Mouse (Mus musculus) erythroblast, embryonic 14.5 days (primary cell): ENCODE results near the gene 9230104L09Rik. TPM values are rescaled to one million over a fixed set of nuclear protein-coding genes. Genes with fewer than 3 reads are reported as not detected.

Experiments used
- H3K27me3 ChIP-seq: 2 replicates; pipeline ENCODE4 v1.6.1; 2012; ENCODE audit warnings: inconsistent platforms; ENCODE audit not compliant: control insufficient read depth
- H3K36me3 ChIP-seq: 2 replicates; pipeline ENCODE4 v1.6.1; 2012; ENCODE audit warnings: mild to moderate bottlenecking, inconsistent platforms; ENCODE audit not compliant: control insufficient read depth
- H3K4me1 ChIP-seq: 2 replicates; pipeline ENCODE4 v1.6.1; 2012; ENCODE audit warnings: inconsistent platforms; ENCODE audit not compliant: control insufficient read depth
- H3K4me3 ChIP-seq: replicated peaks from 2 replicates; pipeline ENCODE3; 2012; ENCODE audit warnings: moderate library complexity, mild to moderate bottlenecking, inconsistent platforms
- H3K9me3 ChIP-seq: 2 replicates; pipeline ENCODE4 v1.6.1; 2012; ENCODE audit warnings: low read length, inconsistent platforms, mixed read lengths; ENCODE audit not compliant: control insufficient read depth
- GATA1 ChIP-seq: IDR thresholded peaks from 2 replicates; pipeline ENCODE4 v1.6.1; 2012; ENCODE audit warnings: low read length, inconsistent platforms, mixed read lengths
- TAL1 ChIP-seq: IDR thresholded peaks from 3 replicates; pipeline ENCODE4 v1.6.1; 2012; ENCODE audit warnings: low read length, inconsistent platforms, mixed read lengths
- polyA plus RNA-seq: library from polyadenylated mRNA; stranded (reverse); fragments of >175 nt; gene quantifications from 2 replicates; pipeline ENCODE4 v1.2.3, GENCODE M21; 2012

Gene 9230104L09Rik
- polyA plus RNA-seq, 1 experiment, result not detected

DNA sequence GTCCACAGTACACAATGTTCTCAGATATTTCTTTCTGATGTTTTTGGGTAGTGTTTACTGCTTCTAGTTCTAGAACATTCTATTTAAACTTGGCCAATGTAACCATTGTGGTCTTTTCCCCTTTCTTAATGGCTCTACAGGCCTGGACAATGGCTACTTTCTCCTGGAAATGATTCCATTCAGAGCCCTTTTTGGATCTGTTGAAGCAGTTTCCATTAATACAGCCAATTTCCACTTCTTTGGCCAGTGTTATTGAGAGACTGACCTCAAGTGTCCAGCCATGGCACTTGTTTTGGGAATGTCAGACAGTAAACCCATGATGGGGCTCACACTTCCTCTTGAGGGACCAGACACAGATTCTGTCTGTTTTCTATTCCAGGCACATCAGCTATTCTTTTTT is 3.1 kb downstream of the 9230104L09Rik start:
- Histone ChIP-seq H3K27me3 (no peaks in the 10 kb centered on the region), H3K4me3 (no peak overlapping the region)
- TF ChIP-seq GATA1 (no peak), TAL1 (no peak)

DNA sequence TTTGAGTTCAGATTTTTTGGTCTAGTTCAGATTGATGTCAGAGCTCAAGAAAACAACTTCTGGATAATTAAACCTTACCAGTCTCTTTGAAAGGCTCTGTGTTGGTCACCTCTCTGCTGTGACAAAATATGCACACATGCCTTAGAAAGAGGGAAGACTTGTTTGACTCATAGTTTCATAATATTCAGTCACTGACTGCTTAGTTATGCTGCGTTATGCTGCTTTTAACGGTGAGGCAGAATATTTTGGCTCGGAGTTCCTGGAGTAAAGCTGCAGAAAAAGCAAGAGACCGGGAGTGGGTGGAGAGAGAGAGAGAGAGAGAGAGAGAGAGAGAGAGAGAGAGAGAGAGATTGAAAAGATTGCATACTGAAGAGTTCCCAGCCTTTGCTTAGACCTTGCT is 3.8 kb downstream of the 9230104L09Rik start:
- no peak overlapping the region for H3K4me3 ChIP-seq

More for the DNA sequence above, 3.1 kb downstream of the 9230104L09Rik start:
- no peaks in the 10 kb centered on the region for H3K36me3 ChIP-seq
- no peaks in the 10 kb centered on the region for H3K9me3 ChIP-seq
- H3K4me1 ChIP-seq, result no peaks in the 10 kb centered on the region

DNA sequence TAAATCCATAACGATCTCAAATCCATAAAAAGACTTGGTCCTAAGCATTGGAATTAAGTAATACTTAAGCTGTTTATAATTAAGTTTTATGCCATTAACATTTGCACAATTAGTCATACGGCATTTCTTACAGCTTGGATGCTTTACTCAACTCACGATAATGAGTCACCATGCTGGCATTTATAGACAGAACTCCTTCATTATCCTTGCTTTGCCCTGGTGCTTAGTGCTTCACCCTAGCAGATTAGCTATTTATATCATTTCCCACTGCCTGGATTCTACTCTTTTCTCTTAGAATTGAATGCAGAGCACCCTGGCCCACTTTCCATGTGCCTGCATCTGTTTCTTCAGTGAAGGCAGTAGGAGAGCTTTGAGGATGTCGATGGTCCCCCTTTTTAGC is 7.3 kb downstream of the 9230104L09Rik start:
- Histone ChIP-seq H3K4me1 (no peaks in the 10 kb centered on the region), H3K36me3 (no peaks in the 10 kb centered on the region), H3K27me3 (no peaks in the 10 kb centered on the region), H3K4me3 (no peak overlapping the region), H3K9me3 (no peaks in the 10 kb centered on the region)
- TF ChIP-seq TAL1 (no peak), GATA1 (no peak)

More for the DNA sequence above, 3.8 kb downstream of the 9230104L09Rik start:
- Histone ChIP-seq H3K4me1 (no peaks in the 10 kb centered on the region), H3K36me3 (no peaks in the 10 kb centered on the region), H3K27me3 (no peaks in the 10 kb centered on the region), H3K9me3 (no peaks in the 10 kb centered on the region)
- TF ChIP-seq GATA1 (no peak), TAL1 (no peak)

DNA sequence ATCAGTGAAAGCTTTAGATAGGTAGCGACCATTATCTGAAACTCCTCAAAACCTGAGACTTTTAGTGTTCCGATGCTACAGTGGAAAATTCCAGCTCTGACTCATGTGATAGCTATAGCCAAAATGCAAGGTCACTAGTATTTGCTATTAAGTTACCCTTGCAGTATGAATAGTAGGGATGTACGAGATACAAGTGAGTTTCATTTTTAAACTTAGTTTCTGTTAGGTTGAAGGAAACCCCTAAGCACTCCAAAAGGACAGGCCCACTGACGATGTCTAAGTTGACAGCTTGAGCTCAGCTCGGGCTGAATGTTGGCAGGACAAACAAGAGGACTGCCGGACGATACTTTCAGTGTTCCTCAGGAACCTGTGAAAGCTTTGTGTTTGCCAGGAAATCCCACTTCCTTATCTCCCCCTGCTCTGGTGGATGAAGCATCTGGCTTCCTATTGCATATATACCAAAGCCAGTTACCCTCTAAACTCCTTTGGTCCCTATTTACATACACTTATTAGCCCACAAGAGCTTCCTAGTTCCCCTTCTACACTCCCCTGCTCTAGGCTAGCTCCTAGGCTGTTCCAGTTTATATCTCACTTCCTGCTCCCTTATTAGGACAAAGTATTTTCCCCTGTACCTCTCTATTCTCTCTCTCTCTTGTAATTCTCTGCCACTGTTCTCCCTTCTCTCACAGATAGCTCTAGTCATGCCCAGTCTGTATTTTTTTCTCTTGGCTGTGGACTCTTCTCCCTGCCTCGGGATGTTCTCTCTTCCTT is 8.0 kb downstream of the 9230104L09Rik start:
- H3K4me1 ChIP-seq, result no peaks in the 10 kb centered on the region
- TF ChIP-seq TAL1, result no peak
- TF ChIP-seq GATA1, result no peak
- no peaks in the 10 kb centered on the region for H3K27me3 ChIP-seq
- H3K9me3 ChIP-seq, result no peaks in the 10 kb centered on the region
- H3K4me3 ChIP-seq, result no peak overlapping the region
- no peaks in the 10 kb centered on the region for H3K36me3 ChIP-seq

DNA sequence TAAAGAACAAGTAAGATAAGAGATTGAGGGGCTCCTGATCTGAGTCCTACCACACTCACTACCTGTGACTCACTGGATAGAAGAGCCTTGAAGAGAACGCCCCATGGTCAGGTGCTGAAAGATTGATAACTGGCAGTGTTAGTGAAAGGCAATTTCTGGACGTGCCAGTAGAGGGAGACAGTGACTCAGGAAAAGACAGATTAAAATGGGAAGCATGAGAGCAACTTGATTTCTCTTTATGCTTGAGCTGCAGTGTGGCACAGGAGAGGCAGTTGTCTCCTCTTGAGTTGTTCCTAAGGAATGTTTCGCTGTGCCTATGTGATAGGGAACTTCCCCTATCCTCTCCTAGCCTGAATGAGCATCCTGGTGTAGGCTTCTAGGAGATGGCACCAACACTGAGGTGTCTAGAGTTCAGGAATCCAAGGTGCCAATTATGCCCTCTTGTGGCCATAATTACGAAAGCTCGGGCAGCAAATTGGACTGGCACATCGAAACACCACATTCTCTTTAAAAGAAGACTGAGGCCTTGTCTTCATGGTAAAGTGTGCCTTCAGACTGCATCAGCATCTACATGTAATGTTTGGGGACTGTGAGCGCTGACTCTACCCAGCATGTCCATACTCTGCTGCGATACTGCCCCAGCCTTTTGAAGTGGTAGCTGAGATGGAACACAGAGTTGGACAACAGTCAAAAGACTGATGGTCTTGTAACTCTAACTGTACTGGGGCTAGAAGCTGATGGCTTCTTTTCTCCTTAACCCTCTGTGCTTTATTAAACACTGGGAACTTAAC is 13.5 kb downstream of the 9230104L09Rik start:
- no peak overlapping the region for H3K4me3 ChIP-seq

DNA sequence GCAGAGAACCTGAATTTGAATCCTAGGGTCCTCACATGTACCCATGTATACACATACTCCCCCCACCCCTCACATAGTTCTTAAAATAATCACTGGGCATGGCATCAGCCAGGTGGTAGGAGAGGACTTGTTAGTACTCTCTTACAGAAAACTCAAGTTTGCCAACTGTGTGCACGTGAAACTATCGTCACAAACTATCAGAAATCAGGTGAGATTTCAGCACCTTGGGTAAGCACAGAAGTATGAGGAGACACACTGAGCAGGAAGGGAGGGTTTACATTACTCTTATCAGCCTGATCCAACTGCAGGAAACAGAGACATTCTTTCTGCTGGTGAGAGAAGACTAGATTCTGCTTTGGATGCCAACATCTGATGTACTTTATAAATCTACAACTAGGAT is 25.6 kb downstream of the 9230104L09Rik start:
- Histone ChIP-seq H3K4me1 (no peaks in the 10 kb centered on the region), H3K9me3 (no peaks in the 10 kb centered on the region), H3K4me3 (no peak overlapping the region), H3K27me3 (no peaks in the 10 kb centered on the region), H3K36me3 (no peaks in the 10 kb centered on the region)
- TF ChIP-seq GATA1 (no peak), TAL1 (no peak)

More for the DNA sequence above, 13.5 kb downstream of the 9230104L09Rik start:
- H3K36me3 ChIP-seq, result no peaks in the 10 kb centered on the region
- TF ChIP-seq TAL1 (no peak), GATA1 (no peak)
- no peaks in the 10 kb centered on the region for H3K4me1 ChIP-seq
- H3K9me3 ChIP-seq, result no peaks in the 10 kb centered on the region
- no peaks in the 10 kb centered on the region for H3K27me3 ChIP-seq

DNA sequence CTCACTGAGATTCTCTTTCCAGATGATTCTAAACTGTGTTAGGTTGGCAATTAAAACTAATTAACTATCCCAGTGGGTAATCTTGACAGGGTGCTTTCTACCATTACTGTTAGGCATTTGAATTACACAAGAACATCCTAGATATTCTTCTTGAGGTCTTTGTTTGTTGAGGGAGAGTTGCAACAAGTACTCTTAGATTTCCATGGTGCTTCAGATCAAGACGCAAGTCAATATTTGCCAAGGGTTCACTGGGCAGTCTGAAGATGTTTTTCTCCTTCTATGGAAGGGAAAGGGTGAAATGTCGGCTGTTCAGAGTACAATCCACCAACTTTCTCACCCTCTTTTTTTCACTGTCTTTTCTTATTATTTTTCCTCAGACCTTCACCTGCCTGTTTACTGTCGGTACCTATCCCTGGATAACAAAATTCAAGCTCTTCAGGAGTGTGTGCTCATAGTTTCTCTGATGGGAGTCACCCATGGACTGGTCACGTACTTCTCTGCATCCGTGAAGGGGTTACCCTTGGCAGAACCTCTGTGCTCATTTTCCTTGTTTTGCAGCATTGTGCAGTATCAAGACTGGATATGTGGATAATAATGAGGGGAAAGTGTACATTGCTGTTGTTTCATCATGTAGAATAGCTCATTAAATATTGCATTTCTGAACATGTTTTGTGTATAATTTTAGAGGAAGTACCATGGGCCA is 26.6 kb downstream of the 9230104L09Rik start:
- H3K9me3 ChIP-seq, result no peaks in the 10 kb centered on the region
- H3K27me3 ChIP-seq, result no peaks in the 10 kb centered on the region
- H3K4me3 ChIP-seq, result no peak overlapping the region
- no peaks in the 10 kb centered on the region for H3K4me1 ChIP-seq
- TF ChIP-seq GATA1, result no peak
- H3K36me3 ChIP-seq, result no peaks in the 10 kb centered on the region

DNA sequence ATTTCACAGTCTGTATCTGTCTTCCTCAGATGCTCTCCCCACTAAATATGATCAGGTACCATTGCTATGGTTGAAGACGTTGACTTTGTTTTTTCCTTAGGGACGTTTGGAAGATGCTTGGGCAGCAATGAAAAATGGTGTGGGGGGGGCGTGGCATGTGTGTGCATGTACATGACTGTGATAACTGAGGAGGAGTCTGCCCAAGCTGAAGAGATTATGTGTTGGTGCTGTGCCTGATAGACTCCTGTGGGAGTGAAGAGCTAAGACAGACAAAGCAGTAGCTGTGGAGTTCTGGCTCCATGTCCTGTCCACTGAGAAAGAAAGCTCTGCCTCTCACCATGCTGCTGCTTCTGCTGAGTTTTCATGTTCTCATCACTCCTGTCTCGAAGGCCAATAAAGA is 29.9 kb downstream of the 9230104L09Rik start, which contains the start of gene Cst9:
TSS of gene Cst9 (plus strand) at position 236 of the 400 bp plus-strand sequence.
- Histone ChIP-seq H3K36me3 (no peaks in the 10 kb centered on the region), H3K27me3 (no peaks in the 10 kb centered on the region), H3K4me1 (no peaks in the 10 kb centered on the region), H3K9me3 (no peaks in the 10 kb centered on the region), H3K4me3 (no peak within 1 kb of the TSS)
- TF ChIP-seq GATA1 (no peak), TAL1 (no peak)

DNA sequence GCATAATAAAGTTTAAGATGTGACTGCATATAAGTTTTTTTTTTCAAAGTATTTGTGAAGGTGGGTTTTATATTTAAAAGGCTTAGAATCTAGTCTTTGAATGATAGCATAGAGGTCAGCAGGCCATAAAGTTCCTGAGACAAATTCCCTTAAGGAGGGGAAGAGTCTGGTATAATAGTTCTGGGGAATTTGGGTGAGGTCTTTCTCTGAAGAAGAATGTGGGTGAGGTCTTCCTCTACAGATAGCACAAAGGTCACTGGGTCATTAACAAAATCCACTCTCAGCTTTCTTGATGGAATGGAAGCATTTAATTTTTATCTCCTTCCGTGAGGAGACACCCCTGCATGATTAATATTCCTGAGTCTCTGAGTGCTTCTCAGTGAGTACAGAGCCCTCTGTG is 38.9 kb downstream of the 9230104L09Rik start:
- no peaks in the 10 kb centered on the region for H3K9me3 ChIP-seq
- H3K27me3 ChIP-seq, result no peaks in the 10 kb centered on the region
- no peaks in the 10 kb centered on the region for H3K4me1 ChIP-seq
- no peaks in the 10 kb centered on the region for H3K36me3 ChIP-seq
- TF ChIP-seq TAL1, result no peak
- TF ChIP-seq GATA1, result no peak
- no peak overlapping the region for H3K4me3 ChIP-seq
